Mouse (Mus musculus): ENCODE measurements around the gene Trpm8. TPM values are rescaled to one million over a fixed set of nuclear protein-coding genes. Genes with fewer than 3 reads are reported as not detected.

Trpm8 gene
- not detected in 2 replicates for polyA plus RNA-seq (2012; rRNA removed; ENCODE audit: low replicate concordance)

GRCm38 (mm10) chr1:88277098-88277817 is at the start of gene Trpm8, which contains the start of gene Hjurp:
Gene Trpm8 (plus strand): TSS chr1:88277661.
Gene Hjurp (minus strand): TSS chr1:88277633.

GRCm38 (mm10) chr1:88406807-88407198 is 129.3 kb downstream of the Trpm8 start, which contains the start of gene Spp2:
Gene Spp2 (plus strand): TSS chr1:88406961.

Other genes with a start within 250 kb of the Trpm8 start
- 0.11 and 0.30 TPM in 2 replicates for gene Ugt1a10, start 222.3 kb upstream of the Trpm8 start, polyA plus RNA-seq (2012; rRNA removed; ENCODE audit: low replicate concordance)
- gene Ugt1a9, start 206.9 kb upstream of the Trpm8 start, polyA plus RNA-seq (2012; rRNA removed; ENCODE audit: low replicate concordance), result 0.27 and 1.1 TPM in 2 replicates
- gene Ugt1a8, start 189.8 kb upstream of the Trpm8 start, polyA plus RNA-seq (2012; rRNA removed; ENCODE audit: low replicate concordance), result 0.69 TPM in 1 of 2 replicates, not detected in the other
- gene Ugt1a7c, start 182.6 kb upstream of the Trpm8 start, polyA plus RNA-seq (2012; rRNA removed; ENCODE audit: low replicate concordance), result 10.8 and 16.0 TPM in 2 replicates
- 26.5 and 159 TPM in 2 replicates for gene Ugt1a6b, start 174.4 kb upstream of the Trpm8 start, polyA plus RNA-seq (2012; rRNA removed; ENCODE audit: low replicate concordance)
- gene Ugt1a6a, start 142.9 kb upstream of the Trpm8 start, polyA plus RNA-seq (2012; rRNA removed; ENCODE audit: low replicate concordance), result 44.0 and 172 TPM in 2 replicates
- 0.40 and 1.0 TPM in 2 replicates for gene Ugt1a5, start 111.6 kb upstream of the Trpm8 start, polyA plus RNA-seq (2012; rRNA removed; ENCODE audit: low replicate concordance)
- gene Ugt1a2, start 77.1 kb upstream of the Trpm8 start, polyA plus RNA-seq (2012; rRNA removed; ENCODE audit: low replicate concordance), result 0.33 TPM in 1 of 2 replicates, not detected in the other
- gene Dnajb3, start 71.9 kb upstream of the Trpm8 start, polyA plus RNA-seq (2012; rRNA removed; ENCODE audit: low replicate concordance), result 2.8 TPM in 1 of 2 replicates, not detected in the other
- gene Ugt1a1, start 65.7 kb upstream of the Trpm8 start, polyA plus RNA-seq (2012; rRNA removed; ENCODE audit: low replicate concordance), result 0.62 and 2.2 TPM in 2 replicates
- 0.16 and 0.62 TPM in 2 replicates for gene Mroh2a, start 50.7 kb upstream of the Trpm8 start, polyA plus RNA-seq (2012; rRNA removed; ENCODE audit: low replicate concordance)
- 43.1 and 84.3 TPM in 2 replicates for gene Hjurp, start within 50 bp of the Trpm8 start, polyA plus RNA-seq (2012; rRNA removed; ENCODE audit: low replicate concordance)
- 0.81 TPM in 1 of 2 replicates, not detected in the other for gene Spp2, start 129.3 kb downstream of the Trpm8 start, polyA plus RNA-seq (2012; rRNA removed; ENCODE audit: low replicate concordance)
- gene Glrp1, start 232.4 kb downstream of the Trpm8 start, polyA plus RNA-seq (2012; rRNA removed; ENCODE audit: low replicate concordance), result 0.18 TPM in 1 of 2 replicates, not detected in the other